Mouse (Mus musculus) kidney, adult 11 months (tissue): ENCODE measurements at regions not wholly inside any gene's neighbourhood (a gene's known extent, or its start where the extent isn't known, plus 50 kb on each side); places are given as distances from the start of the nearest gene placed in this dataset.

Experiments
- DNase-seq: peaks from one replicate; pipeline ENCODE4 v3.0.0; 2022

GRCm38 (mm10) chr2:28287210-28287860 lies 94.5 kb downstream of the Olfm1 start:
- peak; percentile 9 for DNase-seq

- DNase-seq, result no peak
Observed at GRCm38 (mm10) chr2:28289339-28289738, 96.5 kb downstream of the Olfm1 start.

- no peak for DNase-seq
Observed at GRCm38 (mm10) chr2:28289860-28290471, 97.2 kb downstream of the Olfm1 start.

- peak; percentile 44 for DNase-seq
Observed at GRCm38 (mm10) chr2:28294509-28294908, 101.7 kb downstream of the Olfm1 start.

- DNase-seq, result no peak
Observed at GRCm38 (mm10) chr2:28296183-28296582, 103.4 kb downstream of the Olfm1 start.

- no peak for DNase-seq
Observed at GRCm38 (mm10) chr2:28298738-28299137, 105.9 kb downstream of the Olfm1 start.

- DNase-seq, result no peak
Observed at GRCm38 (mm10) chr2:28299346-28299745, 106.6 kb downstream of the Olfm1 start.

- no peak for DNase-seq
Observed at GRCm38 (mm10) chr2:28301313-28301712, 108.5 kb downstream of the Olfm1 start.

GRCm38 (mm10) chr2:28303936-28304335 lies 111.1 kb downstream of the Olfm1 start:
- no peak for DNase-seq

- DNase-seq, result peak; percentile 13
Observed at GRCm38 (mm10) chr2:28304712-28305111, 111.9 kb downstream of the Olfm1 start.

- no peak for DNase-seq
Observed at GRCm38 (mm10) chr2:28309122-28309521, 116.3 kb downstream of the Olfm1 start.

- DNase-seq, result no peak
Observed at GRCm38 (mm10) chr2:28312212-28312611, 119.4 kb downstream of the Olfm1 start.

GRCm38 (mm10) chr2:28325502-28325901 lies 121.1 kb upstream of the Ppp1r26 start:
- DNase-seq, result no peak

GRCm38 (mm10) chr2:28326056-28326455 lies 120.5 kb upstream of the Ppp1r26 start:
- no peak for DNase-seq

- DNase-seq, result no peak
Observed at GRCm38 (mm10) chr2:28326682-28327081, 119.9 kb upstream of the Ppp1r26 start.

GRCm38 (mm10) chr2:28329130-28329529 lies 117.5 kb upstream of the Ppp1r26 start:
- no peak for DNase-seq

- DNase-seq, result no peak
Observed at GRCm38 (mm10) chr2:28335141-28335789, 111.3 kb upstream of the Ppp1r26 start.

GRCm38 (mm10) chr2:28335810-28336209 lies 110.8 kb upstream of the Ppp1r26 start:
- DNase-seq, result no peak

- no peak for DNase-seq
Observed at GRCm38 (mm10) chr2:28336349-28337309, 110.0 kb upstream of the Ppp1r26 start.

- no peak for DNase-seq
Observed at GRCm38 (mm10) chr2:28337561-28337960, 109.0 kb upstream of the Ppp1r26 start.

GRCm38 (mm10) chr2:28341304-28341703 lies 105.3 kb upstream of the Ppp1r26 start:
- DNase-seq, result peak; percentile 10

GRCm38 (mm10) chr2:28348453-28348852 lies 98.1 kb upstream of the Ppp1r26 start:
- DNase-seq, result no peak

GRCm38 (mm10) chr2:28349911-28350310 lies 96.7 kb upstream of the Ppp1r26 start:
- no peak for DNase-seq
